Mouse (Mus musculus) induced T-regulatory cell, adult 2 months (primary cell): ENCODE results near the gene S1pr4.

Experiments
- DNase-seq: peaks from one replicate; pipeline ENCODE4 v3.0.0-alpha.2; 2012; ENCODE audit warnings: low read depth

Gene S1pr4

DNA sequence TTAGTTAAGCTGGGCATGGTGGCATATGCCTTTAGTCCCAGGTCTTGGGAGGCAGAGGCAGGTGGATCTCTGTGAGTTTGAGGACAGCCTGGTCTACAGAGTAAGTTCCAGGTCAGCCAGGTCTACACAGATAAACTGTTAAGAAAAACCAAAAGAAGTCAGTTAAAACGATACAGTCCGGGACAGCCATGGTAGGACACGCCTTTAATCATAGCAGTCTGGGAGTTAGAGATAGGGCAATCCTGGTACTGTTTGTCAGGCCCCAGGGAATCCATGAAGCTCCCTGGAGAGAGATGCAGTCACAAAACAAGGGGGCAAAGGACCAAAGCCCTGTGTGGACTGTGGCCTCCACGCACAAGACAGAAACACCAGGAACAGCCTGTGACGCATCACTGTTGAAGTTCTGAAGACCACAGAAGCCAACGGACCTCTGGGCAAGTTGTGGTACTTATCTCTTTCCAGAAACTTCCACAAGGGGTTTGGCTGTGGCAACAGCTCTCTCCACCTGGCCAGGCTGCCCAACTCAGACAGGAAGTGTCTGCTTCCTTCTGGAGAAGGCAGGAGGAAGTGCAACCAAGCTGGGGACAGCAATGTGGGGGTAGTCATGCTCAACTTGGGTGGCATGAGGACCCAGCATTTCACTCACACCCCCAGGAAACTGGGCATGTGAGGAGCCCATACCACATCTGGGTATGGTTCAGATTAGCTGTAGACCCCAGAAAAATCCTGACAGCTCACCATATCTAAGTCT, 19.5 kb upstream of the S1pr4 start:
- DNase-seq = peak; percentile 35

- peak; percentile 87 for DNase-seq
Observed at GRCm38 (mm10) chr10:81518546-81518945, 18.6 kb upstream of the S1pr4 start.

DNA sequence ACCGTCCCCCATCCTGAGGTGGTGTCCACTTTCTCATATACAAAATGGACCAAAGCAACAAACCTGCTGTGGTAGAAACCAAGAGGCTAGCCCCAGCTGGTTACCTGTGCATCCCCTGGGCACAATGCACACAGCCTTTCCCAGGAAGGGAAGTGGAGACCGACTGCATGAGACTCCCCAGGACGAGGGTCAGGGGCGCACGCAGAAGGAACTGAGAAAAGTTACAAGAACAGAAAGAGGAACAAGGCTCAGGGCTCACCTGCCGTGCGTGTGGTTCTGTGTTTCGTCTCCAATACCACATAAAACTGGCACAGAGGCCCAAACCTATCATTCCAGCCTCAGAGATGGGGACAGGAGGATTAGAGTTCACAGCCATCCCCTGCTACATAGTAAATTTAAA, 17.3 kb upstream of the S1pr4 start:
- no peak for DNase-seq

DNA sequence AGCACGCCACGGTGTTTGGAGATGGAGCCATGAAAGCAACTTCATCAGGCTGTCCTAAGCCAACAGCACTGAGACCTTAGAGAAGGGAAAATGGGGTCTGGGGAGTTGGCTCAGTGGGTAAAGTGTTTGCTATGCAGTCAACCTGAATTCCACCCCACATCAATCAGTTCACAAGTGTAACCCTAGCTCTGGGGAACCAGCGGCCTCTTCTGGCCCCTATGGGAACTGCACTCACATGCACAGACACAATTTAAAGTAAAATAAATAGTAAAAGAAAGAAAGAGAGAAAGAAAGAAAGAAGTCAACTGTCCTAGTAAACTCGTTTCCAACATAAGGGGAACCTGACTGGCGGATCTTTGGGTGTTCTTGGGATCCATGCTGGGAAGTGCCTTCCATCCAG, 13.9 kb upstream of the S1pr4 start:
- peak; percentile 56 for DNase-seq

- peak; percentile 93 for DNase-seq
Observed at GRCm38 (mm10) chr10:81510246-81510810, 10.4 kb upstream of the S1pr4 start.

DNA sequence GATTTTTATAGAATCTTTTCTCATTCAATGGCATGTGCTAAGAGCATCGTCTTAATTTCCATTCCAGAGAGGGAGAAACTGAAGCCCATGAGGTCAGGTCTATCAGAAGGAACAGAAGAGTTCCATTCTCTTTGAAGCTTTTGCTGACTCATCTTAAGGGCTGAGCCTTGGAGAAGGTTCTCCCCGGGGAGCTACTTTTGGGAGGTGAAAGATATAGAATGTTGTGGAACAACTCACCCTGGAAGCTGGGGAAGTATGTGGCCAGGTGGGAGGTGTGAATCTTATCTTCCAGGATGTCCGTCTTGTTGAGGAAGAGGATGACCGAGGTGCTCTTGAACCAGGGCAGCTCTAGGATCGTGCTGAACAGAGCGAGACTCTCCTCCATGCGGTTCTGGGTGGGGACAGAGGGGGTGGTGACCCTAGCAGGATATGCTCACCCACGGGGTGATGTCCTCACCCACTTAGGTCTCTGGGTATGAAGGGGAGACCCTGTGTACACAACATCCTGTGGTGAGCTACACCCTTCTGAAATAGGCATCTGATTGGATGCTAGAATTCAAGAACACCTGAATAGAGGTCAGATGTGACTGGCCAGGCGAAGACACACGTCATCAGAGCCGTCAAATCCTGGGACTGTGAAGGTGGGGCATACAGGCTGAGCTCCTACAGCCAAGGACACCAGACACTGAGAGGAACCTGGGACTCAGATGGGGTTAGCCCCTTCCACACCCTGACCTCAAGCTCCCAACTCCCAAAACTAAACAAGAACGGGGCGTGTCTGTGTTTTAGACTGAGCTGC, 8.0 kb upstream of the S1pr4 start:
- peak; percentile 94 for DNase-seq

DNA sequence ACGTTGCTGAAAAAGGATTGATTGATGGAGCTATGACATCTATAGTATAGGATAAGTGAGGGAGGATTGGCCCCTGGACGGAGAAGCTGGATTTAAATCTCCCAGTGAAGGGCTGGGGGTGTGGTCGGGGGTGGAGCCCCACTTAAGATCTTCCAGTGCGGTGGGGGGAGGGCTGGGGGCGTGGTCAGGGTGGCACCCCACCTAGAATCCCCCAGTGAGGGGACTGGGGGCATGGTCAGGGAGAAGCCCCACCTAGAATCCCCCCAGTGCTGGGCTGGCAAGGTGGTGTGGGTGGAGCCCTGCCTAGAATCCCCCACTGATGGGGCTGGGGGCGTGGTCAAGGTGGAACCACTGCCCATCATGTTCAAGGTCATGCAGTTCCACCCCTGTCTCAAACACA, 7.2 kb upstream of the S1pr4 start:
- DNase-seq = peak; percentile 70

- peak; percentile 87 for DNase-seq
Observed at GRCm38 (mm10) chr10:81505016-81505664, 5.2 kb upstream of the S1pr4 start.

GRCm38 (mm10) chr10:81502658-81503057, 2.7 kb upstream of the S1pr4 start:
- peak; percentile 92 for DNase-seq

GRCm38 (mm10) chr10:81501863-81502262, 1.9 kb upstream of the S1pr4 start:
- peak; percentile 14 for DNase-seq

- peak; percentile 90 for DNase-seq
Observed at GRCm38 (mm10) chr10:81499250-81499901, 556 bp downstream of the S1pr4 start.

DNA sequence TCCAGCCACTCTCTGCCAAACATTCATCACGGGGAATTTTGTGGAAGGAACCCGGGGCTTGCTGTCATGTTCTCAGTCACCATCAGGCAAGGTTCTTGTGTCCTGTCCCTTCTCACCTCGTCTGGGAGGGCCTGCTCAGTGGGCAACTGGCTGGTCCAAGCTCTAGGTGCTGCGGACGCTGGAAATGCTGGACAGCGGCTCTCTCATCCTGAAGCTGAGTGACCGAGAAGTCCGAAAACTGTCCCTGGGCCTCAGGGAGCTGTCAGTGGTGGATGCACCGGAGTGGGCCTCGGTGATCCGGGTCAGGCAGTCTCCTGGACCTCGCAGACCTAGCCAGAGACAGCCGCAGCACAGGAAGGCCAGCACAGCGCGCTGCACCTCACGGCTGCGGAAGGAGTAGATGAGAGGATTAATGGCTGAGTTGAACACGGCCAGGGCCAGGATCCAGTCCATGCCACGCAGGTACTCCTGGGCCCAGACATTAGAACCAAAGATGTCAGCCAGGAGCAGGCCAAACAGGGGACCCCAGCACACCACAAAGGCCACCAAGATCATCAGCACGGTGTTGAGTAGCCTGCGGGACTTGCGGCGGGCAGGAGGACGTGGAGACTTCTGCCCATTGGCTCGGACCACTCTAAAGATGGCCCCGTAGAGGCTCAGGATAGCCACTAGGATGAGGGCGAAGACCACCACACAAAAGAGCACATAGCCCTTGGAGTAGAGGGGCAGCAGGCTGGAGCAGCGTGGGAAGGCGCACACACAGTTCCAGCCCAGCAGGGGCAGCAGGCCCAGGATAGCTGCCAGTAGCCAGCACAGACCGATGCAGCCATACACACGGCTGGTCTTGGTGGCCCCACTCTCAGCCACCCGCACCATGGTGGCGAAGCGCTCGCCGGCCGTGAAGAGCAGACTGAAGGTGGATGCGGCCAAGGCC, 1.3 kb downstream of the S1pr4 start:
- peak; percentile 60 for DNase-seq

DNA sequence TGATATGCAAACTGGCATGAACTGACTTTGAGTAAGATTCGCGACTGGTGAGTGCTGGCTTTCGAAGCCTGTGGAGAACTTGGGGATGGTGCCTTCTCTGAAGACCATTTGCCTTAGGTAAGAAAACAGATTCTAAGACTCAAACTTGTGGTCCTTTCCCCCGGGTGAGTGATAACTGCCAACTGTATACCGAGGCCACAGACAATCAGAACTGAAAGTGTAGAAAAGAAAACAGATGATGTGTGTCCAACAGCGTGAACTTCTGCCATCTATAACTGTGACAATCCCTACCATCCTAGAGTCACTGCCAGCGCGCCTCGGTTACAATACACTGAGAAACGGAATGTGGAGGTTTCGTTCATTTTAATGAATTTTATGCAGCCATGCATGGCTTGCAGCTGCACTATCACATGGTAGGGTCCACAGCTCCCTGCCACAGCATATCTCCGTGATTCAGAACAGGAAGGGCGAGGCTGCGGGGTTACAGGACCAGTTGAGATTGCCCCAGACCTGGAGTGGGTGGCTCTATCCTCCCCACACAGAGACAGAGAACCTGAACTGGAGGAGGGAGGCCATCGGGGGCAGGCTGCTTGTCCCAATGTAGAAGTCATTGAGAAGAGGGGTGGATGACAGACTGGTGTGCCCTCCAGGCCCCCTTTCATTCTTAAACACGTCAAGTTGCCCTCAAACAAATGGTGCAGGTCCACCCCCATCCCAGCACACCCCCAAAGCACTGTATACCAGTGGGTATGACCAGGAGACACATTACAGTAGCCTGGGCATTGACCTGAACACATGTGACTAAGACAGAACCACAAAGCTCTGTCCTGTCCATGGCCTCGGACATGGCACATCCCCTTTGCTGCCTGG, 2.3 kb downstream of the S1pr4 start:
- DNase-seq = peak; percentile 59

- DNase-seq = no peak
Observed at GRCm38 (mm10) chr10:81496969-81497368, 3.0 kb downstream of the S1pr4 start.

GRCm38 (mm10) chr10:81496264-81496901, 3.5 kb downstream of the S1pr4 start, which contains the start of gene Ncln:
Gene Ncln, minus strand, starts transcription at chr10:81496392.
- peak; percentile 98 for DNase-seq

GRCm38 (mm10) chr10:81495616-81496263, 4.2 kb downstream of the S1pr4 start:
- DNase-seq = no peak

- DNase-seq = no peak
Observed at GRCm38 (mm10) chr10:81495151-81495550, 4.8 kb downstream of the S1pr4 start.

DNA sequence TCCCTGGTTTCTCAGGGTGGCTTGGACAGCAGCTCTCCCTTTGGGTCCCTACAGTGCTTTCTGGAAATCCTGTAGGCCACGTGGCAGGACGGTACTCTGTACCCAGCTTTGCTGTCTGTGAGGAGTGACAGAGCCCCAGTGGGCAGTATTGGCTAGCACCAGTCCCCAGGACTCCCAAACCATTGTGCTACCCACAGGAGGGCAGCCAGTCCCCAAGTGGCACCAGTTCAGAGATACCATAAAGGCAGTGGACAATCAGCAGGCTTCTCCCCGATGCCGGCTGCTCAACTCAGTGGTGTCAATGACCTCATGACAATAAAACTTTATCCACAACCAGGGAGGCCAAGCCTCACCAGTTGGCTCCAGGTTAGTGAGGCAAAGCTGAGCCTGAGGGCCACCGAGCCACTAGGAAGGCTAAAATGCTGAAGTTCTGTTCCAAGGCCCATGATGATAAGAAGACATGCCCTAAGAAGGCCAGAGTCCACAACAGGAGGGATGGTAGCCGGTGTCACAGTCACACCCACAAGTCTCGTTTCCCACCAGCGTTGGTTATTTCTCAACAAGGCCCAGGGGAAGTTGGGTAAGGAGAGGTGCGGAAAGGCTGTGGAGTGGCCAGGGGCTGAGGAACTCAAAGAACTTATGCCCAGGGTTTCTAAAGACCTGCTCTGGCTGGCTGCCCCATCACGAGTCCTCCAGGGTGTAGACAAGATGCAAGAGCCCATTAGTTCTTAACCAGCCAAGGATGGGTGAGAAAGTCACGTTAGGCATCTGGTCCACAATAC, 5.5 kb downstream of the S1pr4 start:
- DNase-seq = peak; percentile 19
